ENCODE assay signal across 22 mouse cellular contexts in genomic region chr10:126764740-126765139, GRCm38 (mm10).
DNase-seq lines count a peak whose midpoint lies in the region; ATAC-seq and TF ChIP-seq lines count a peak whose summit lies in the region.
"Had no signal": no experiment of that assay in that cellular context is flagged by ENCODE, and none has a peak within 500 bp of the region (broad histone marks: within the 10 kb centered on the region; RNA-seq: fewer than 3 reads in every experiment).

No protein-coding gene starts in this region.

- TF ChIP-seq EP300 in MEL (IDR thresholded peaks at IDR 0.05; ENCODE audit: low read depth in 1 of 2, low read length in 2 of 2): no peak
- no peak for TF ChIP-seq EP300 in stomach, postnatal 0 days (optimal IDR thresholded peaks at IDR 0.05)

- 71% methylated on average over 8 of the region's 8 CpGs for WGBS in intestine, postnatal 0 days
- 68% methylated on average over 8 of the region's 8 CpGs for WGBS in intestine, embryonic 15.5 days
- 76% methylated on average over 8 of the region's 8 CpGs for WGBS in midbrain, embryonic 11.5 days
- 74% methylated on average over 8 of the region's 8 CpGs for WGBS in midbrain, embryonic 15.5 days
- WGBS in stomach, postnatal 0 days: 68% methylated on average over 8 of the region's 8 CpGs
- 78% methylated on average over 8 of the region's 8 CpGs for WGBS in forebrain, postnatal 0 days

- H3K4me1 ChIP-seq in intestine, postnatal 0 days (replicated peaks; ENCODE audit: control insufficient read depth, insufficient read depth, low read length): no peaks in the 10 kb centered on the region
- H3K4me1 ChIP-seq in intestine, embryonic 15.5 days (replicated peaks): no peaks in the 10 kb centered on the region
- H3K4me1 ChIP-seq in midbrain, embryonic 11.5 days (ENCODE audit: control insufficient read depth, insufficient read depth, low read length): no peaks in the 10 kb centered on the region
- H3K4me1 ChIP-seq in midbrain, embryonic 15.5 days: no peaks in the 10 kb centered on the region
- H3K4me1 ChIP-seq in MEL (ENCODE audit: control insufficient read depth in 1 of 2, insufficient read depth in 2 of 2, low read length in 2 of 2): no peaks in the 10 kb centered on the region
- H3K4me1 ChIP-seq in stomach, postnatal 0 days (replicated peaks; ENCODE audit: control insufficient read depth, insufficient read depth): no peaks in the 10 kb centered on the region
- no peaks in the 10 kb centered on the region for H3K4me1 ChIP-seq in forebrain, postnatal 0 days (ENCODE audit: insufficient read depth)
- H3K4me1 ChIP-seq: hindbrain, embryonic 13.5 days; kidney, embryonic 15.5 days had no signal

- H3K9me3 ChIP-seq in intestine, postnatal 0 days (ENCODE audit: control insufficient read depth): no peaks in the 10 kb centered on the region
- no peaks in the 10 kb centered on the region for H3K9me3 ChIP-seq in intestine, embryonic 15.5 days
- H3K9me3 ChIP-seq in midbrain, embryonic 11.5 days (ENCODE audit: control insufficient read depth, low read length): no peaks in the 10 kb centered on the region
- no peaks in the 10 kb centered on the region for H3K9me3 ChIP-seq in midbrain, embryonic 15.5 days
- no peaks in the 10 kb centered on the region for H3K9me3 ChIP-seq in MEL (replicated peaks; ENCODE audit: insufficient read depth, low read length)
- H3K9me3 ChIP-seq in stomach, postnatal 0 days (ENCODE audit: control insufficient read depth, low read length): no peaks in the 10 kb centered on the region
- H3K9me3 ChIP-seq in forebrain, postnatal 0 days (ENCODE audit: low read length): no peaks in the 10 kb centered on the region
- H3K9me3 ChIP-seq: hindbrain, embryonic 13.5 days; kidney, embryonic 15.5 days had no signal

- peak; percentile 10 for TF ChIP-seq RAD21 in MEL (IDR thresholded peaks at IDR 0.05; ENCODE audit: low read depth, low read length)

- H3K27me3 ChIP-seq in intestine, postnatal 0 days (replicated peaks; ENCODE audit: control insufficient read depth, insufficient read depth, low read length): no peaks in the 10 kb centered on the region
- H3K27me3 ChIP-seq in intestine, embryonic 15.5 days (replicated peaks): no peaks in the 10 kb centered on the region
- H3K27me3 ChIP-seq in midbrain, embryonic 11.5 days (ENCODE audit: control insufficient read depth, insufficient read depth, low read length): no peaks in the 10 kb centered on the region
- H3K27me3 ChIP-seq in midbrain, embryonic 15.5 days (replicated peaks): no peaks in the 10 kb centered on the region
- H3K27me3 ChIP-seq in MEL (ENCODE audit: control insufficient read depth in 1 of 2, insufficient read depth in 2 of 2, low read length in 2 of 2): no peaks in the 10 kb centered on the region
- no peaks in the 10 kb centered on the region for H3K27me3 ChIP-seq in stomach, postnatal 0 days (ENCODE audit: control insufficient read depth, insufficient read depth, low read length)
- no peaks in the 10 kb centered on the region for H3K27me3 ChIP-seq in forebrain, postnatal 0 days (ENCODE audit: insufficient read depth, low read length)
- H3K27me3 ChIP-seq: hindbrain, embryonic 13.5 days; kidney, embryonic 15.5 days had no signal

- TF ChIP-seq POLR2A in MEL (IDR thresholded peaks at IDR 0.05; ENCODE audit: control insufficient read depth in 1 of 2, insufficient read depth in 1 of 2, low read depth in 1 of 2, low read length in 2 of 2, poor library complexity in 1 of 2): no peak

- no peak overlapping the region for H3K4me3 ChIP-seq in intestine, postnatal 0 days (ENCODE audit: low read depth, low read length)
- H3K4me3 ChIP-seq in intestine, embryonic 15.5 days (replicated peaks): no peak overlapping the region
- H3K4me3 ChIP-seq in midbrain, embryonic 11.5 days (ENCODE audit: low read depth, low read length): no peak overlapping the region
- H3K4me3 ChIP-seq in midbrain, embryonic 15.5 days: no peak overlapping the region
- H3K4me3 ChIP-seq in MEL (ENCODE audit: control insufficient read depth in 1 of 2, insufficient read depth in 1 of 2, low read depth in 2 of 2, low read length in 2 of 2): no peak overlapping the region
- no peak overlapping the region for H3K4me3 ChIP-seq in stomach, postnatal 0 days (ENCODE audit: low read depth, low read length)
- H3K4me3 ChIP-seq in forebrain, postnatal 0 days (ENCODE audit: low read depth, low read length): no peak overlapping the region
- H3K4me3 ChIP-seq: hindbrain, embryonic 13.5 days; kidney, embryonic 15.5 days had no signal

- H3K4me2 ChIP-seq in intestine, postnatal 0 days (replicated peaks; ENCODE audit: low read depth): no peak overlapping the region
- H3K4me2 ChIP-seq in intestine, embryonic 15.5 days (replicated peaks): no peak overlapping the region
- H3K4me2 ChIP-seq in midbrain, embryonic 11.5 days: no peak overlapping the region
- H3K4me2 ChIP-seq in midbrain, embryonic 15.5 days: no peak overlapping the region
- H3K4me2 ChIP-seq in stomach, postnatal 0 days (replicated peaks; ENCODE audit: low read depth): no peak overlapping the region
- H3K4me2 ChIP-seq in forebrain, postnatal 0 days (ENCODE audit: low read depth): no peak overlapping the region
- H3K4me2 ChIP-seq: heart, embryonic 11.5 days; hindbrain, embryonic 13.5 days; kidney, embryonic 15.5 days had no signal

- H3K9ac ChIP-seq in intestine, postnatal 0 days (ENCODE audit: low read depth, low read length): no peak overlapping the region
- no peak overlapping the region for H3K9ac ChIP-seq in intestine, embryonic 15.5 days
- no peak overlapping the region for H3K9ac ChIP-seq in midbrain, embryonic 11.5 days (ENCODE audit: low read length)
- no peak overlapping the region for H3K9ac ChIP-seq in midbrain, embryonic 15.5 days
- no peak overlapping the region for H3K9ac ChIP-seq in MEL (ENCODE audit: control insufficient read depth, low read depth, low read length, poor library complexity, severe bottlenecking)
- H3K9ac ChIP-seq in stomach, postnatal 0 days (ENCODE audit: low read length): no peak overlapping the region
- no peak overlapping the region for H3K9ac ChIP-seq in forebrain, postnatal 0 days
- H3K9ac ChIP-seq: hindbrain, embryonic 13.5 days; kidney, embryonic 15.5 days had no signal

- ATAC-seq in intestine, postnatal 0 days: no peak
- no peak for ATAC-seq in intestine, embryonic 15.5 days
- no peak for ATAC-seq in midbrain, embryonic 11.5 days (ENCODE audit: low FRiP score)
- no peak for ATAC-seq in midbrain, embryonic 15.5 days (replicated peaks)
- no peak for ATAC-seq in stomach, postnatal 0 days (ENCODE audit: low FRiP score, low TSS enrichment)
- ATAC-seq in forebrain, postnatal 0 days: no peak
- ATAC-seq: forebrain, embryonic 16.5 days; inflammation-experienced regulatory T-cells, adult 6 months had no signal

- peak; percentile 15; the same call in 1 of the 2 replicates for TF ChIP-seq CTCF in intestine, postnatal 0 days (IDR thresholded peaks at IDR 0.05; ENCODE audit: low read depth)
- peak; percentile 16 to 44 (median 17); a peak in 4 of 6 replicates for TF ChIP-seq CTCF in MEL (IDR thresholded peaks at IDR 0.05 in 2 of 3, conservative IDR thresholded peaks at IDR 0.05 in 1 of 3; ENCODE audit: control insufficient read depth in 1 of 3, insufficient read depth in 1 of 3, low read depth in 2 of 3, low read length in 3 of 3, poor library complexity in 1 of 3, severe bottlenecking in 1 of 3)
- TF ChIP-seq CTCF in stomach, postnatal 0 days (IDR thresholded peaks at IDR 0.05; ENCODE audit: low read depth): 0 out of 2 replicates have a peak, but pooled peaks have one; percentile 7
- no peak for TF ChIP-seq CTCF in forebrain, postnatal 0 days (IDR thresholded peaks at IDR 0.05; ENCODE audit: low read depth)

- H3K36me3 ChIP-seq in intestine, postnatal 0 days (ENCODE audit: control insufficient read depth, insufficient read depth): no peaks in the 10 kb centered on the region
- H3K36me3 ChIP-seq in intestine, embryonic 15.5 days: no peaks in the 10 kb centered on the region
- no peaks in the 10 kb centered on the region for H3K36me3 ChIP-seq in midbrain, embryonic 11.5 days (ENCODE audit: control insufficient read depth, insufficient read depth, low read length)
- H3K36me3 ChIP-seq in midbrain, embryonic 15.5 days (replicated peaks): no peaks in the 10 kb centered on the region
- H3K36me3 ChIP-seq in MEL (ENCODE audit: control insufficient read depth in 1 of 2, insufficient read depth in 2 of 2, low read length in 2 of 2): no peaks in the 10 kb centered on the region
- no peaks in the 10 kb centered on the region for H3K36me3 ChIP-seq in stomach, postnatal 0 days (ENCODE audit: control insufficient read depth, insufficient read depth, low read length)
- H3K36me3 ChIP-seq in forebrain, postnatal 0 days (ENCODE audit: insufficient read depth): no peaks in the 10 kb centered on the region
- H3K36me3 ChIP-seq: hindbrain, embryonic 13.5 days; kidney, embryonic 15.5 days had no signal

- no peaks in the 10 kb centered on the region for H3K79me2 ChIP-seq in MEL (ENCODE audit: control insufficient read depth, insufficient read depth, low read length, poor library complexity)

- DNase-seq in midbrain, embryonic 11.5 days (ENCODE audit: low spot score, missing footprints): peak; percentile 45
- DNase-seq in MEL (ENCODE audit: low read depth, low spot score): peak; percentile 9
- DNase-seq in stomach, postnatal 0 days (ENCODE audit: low spot score): no peak
- no peak for DNase-seq in forebrain, postnatal 0 days
- DNase-seq in gastrocnemius, postnatal 10 days: no peak
- DNase-seq: adrenal gland, adult 2 months; cerebellum, postnatal 25 days; embryo, embryonic 11 days; heart, postnatal 10 days; layer of hippocampus, postnatal 36 days; lung, adult 2 months; lung, postnatal 36 days; right cerebral cortex, adult 18-20 months; thymus, postnatal 36 days had no signal

- no peak overlapping the region for H3K27ac ChIP-seq in intestine, postnatal 0 days (ENCODE audit: low read depth, low read length)
- H3K27ac ChIP-seq in intestine, embryonic 15.5 days: no peak overlapping the region
- H3K27ac ChIP-seq in midbrain, embryonic 11.5 days (ENCODE audit: low read depth, low read length): no peak overlapping the region
- no peak overlapping the region for H3K27ac ChIP-seq in midbrain, embryonic 15.5 days
- no peak overlapping the region for H3K27ac ChIP-seq in MEL (ENCODE audit: control insufficient read depth, low read depth, low read length)
- no peak overlapping the region for H3K27ac ChIP-seq in stomach, postnatal 0 days (replicated peaks)
- H3K27ac ChIP-seq in forebrain, postnatal 0 days (ENCODE audit: low read depth, low read length): no peak overlapping the region
- H3K27ac ChIP-seq: hindbrain, embryonic 13.5 days; kidney, embryonic 15.5 days had no signal

TF ChIP-seq in MEL, 35 proteins besides CTCF, POLR2A, EP300 and RAD21 (continues in another document):
- TF ChIP-seq MAZ (IDR thresholded peaks at IDR 0.05; ENCODE audit: low read depth, low read length) (no peak), E2F4 (IDR thresholded peaks at IDR 0.05; ENCODE audit: borderline replicate concordance, low read depth, low read length) (no peak), BHLHE40 (IDR thresholded peaks at IDR 0.05; ENCODE audit: borderline replicate concordance, low read depth, low read length) (no peak), ZMIZ1 (IDR thresholded peaks at IDR 0.05; ENCODE audit: low read depth, low read length) (no peak), NELFE (IDR thresholded peaks at IDR 0.05; ENCODE audit: low read depth, low read length) (no peak), MAX (IDR thresholded peaks at IDR 0.05; ENCODE audit: low read length) (no peak), JUND (IDR thresholded peaks at IDR 0.05; ENCODE audit: low read depth, low read length) (no peak)

Comparison
In these comparisons a context has a peak if more than half of its experiments do, and no peak if none do; other contexts are left out.
1. DNase-seq: peak in midbrain, embryonic 11.5 days (single experiment) and MEL (single experiment); none in stomach, postnatal 0 days (single experiment), forebrain, postnatal 0 days (single experiment) and gastrocnemius, postnatal 10 days (single experiment).